34 mouse cellular contexts compared by ENCODE assay signal in genomic region chr14:31596408-31596807, GRCm38 (mm10). TPM values are rescaled to one million over a fixed set of nuclear protein-coding genes. Genes with fewer than 3 reads are reported as not detected.
DNase-seq lines count a peak whose midpoint lies in the region; ATAC-seq and TF ChIP-seq lines count a peak whose summit lies in the region.
"Had no signal": no experiment of that assay in that cellular context is flagged by ENCODE, and none has a peak within 500 bp of the region (broad histone marks: within the 10 kb centered on the region; RNA-seq: fewer than 3 reads in every experiment).

No protein-coding gene starts in this region.

- ATAC-seq in common myeloid progenitor, adult 5-6 weeks (replicated peaks; ENCODE audit: low read depth, poor library complexity, severe bottlenecking): peak; percentile 63
- ATAC-seq in liver, postnatal 0 days: peak; percentile 58
- ATAC-seq in monocyte, adult 5-6 weeks (replicated peaks; ENCODE audit: insufficient number of reproducible peaks, low FRiP score, low TSS enrichment, poor library complexity, severe bottlenecking): peak; percentile 63
- no peak for ATAC-seq in hindbrain, embryonic 11.5 days (ENCODE audit: low FRiP score)
- ATAC-seq: CD4-positive, CD25-positive, alpha-beta regulatory T cell, adult 4 months; forebrain, embryonic 14.5 days; lung, postnatal 0 days; midbrain, embryonic 16.5 days had no signal

- 43% methylated on average over 7 of the region's 7 CpGs for WGBS in liver, postnatal 0 days (ENCODE audit: insufficient replicate concordance)
- WGBS in forebrain, embryonic 10.5 days: 86% methylated on average over 7 of the region's 7 CpGs
- WGBS in hindbrain, embryonic 11.5 days: 78% methylated on average over 7 of the region's 7 CpGs

- H3K27ac ChIP-seq in liver, postnatal 0 days (ENCODE audit: low read depth): peak overlapping the region; percentile 19; the same call in 1 of the 2 replicates
- no peak overlapping the region for H3K27ac ChIP-seq in forebrain, embryonic 10.5 days
- no peak overlapping the region for H3K27ac ChIP-seq in gastrocnemius, adult 2 months
- no peak overlapping the region for H3K27ac ChIP-seq in hindbrain, embryonic 11.5 days (ENCODE audit: low read depth, low read length)
- H3K27ac ChIP-seq: hindbrain, embryonic 13.5 days; kidney, embryonic 15.5 days; left cerebral cortex, adult 2 months; limb, embryonic 12.5 days; liver, embryonic 14.5 days; neural tube, embryonic 13.5 days had no signal

- no peak overlapping the region for H3K9ac ChIP-seq in liver, postnatal 0 days (replicated peaks)
- H3K9ac ChIP-seq in hindbrain, embryonic 11.5 days (ENCODE audit: low read depth, low read length): no peak overlapping the region
- H3K9ac ChIP-seq: hindbrain, embryonic 13.5 days; kidney, embryonic 15.5 days; limb, embryonic 12.5 days; liver, embryonic 14.5 days; neural tube, embryonic 13.5 days had no signal

- TF ChIP-seq CTCF in liver, postnatal 0 days (IDR thresholded peaks at IDR 0.05; ENCODE audit: low read depth): no peak
- TF ChIP-seq CTCF in gastrocnemius, adult 2 months (IDR thresholded peaks at IDR 0.05): no peak

- H3K36me3 ChIP-seq in liver, postnatal 0 days (replicated peaks; ENCODE audit: insufficient read depth, low read length): no peaks in the 10 kb centered on the region
- no peaks in the 10 kb centered on the region for H3K36me3 ChIP-seq in forebrain, embryonic 10.5 days (replicated peaks)
- H3K36me3 ChIP-seq in hindbrain, embryonic 11.5 days (ENCODE audit: control insufficient read depth, insufficient read depth, low read length): no peaks in the 10 kb centered on the region
- H3K36me3 ChIP-seq: hindbrain, embryonic 13.5 days; kidney, embryonic 15.5 days; limb, embryonic 12.5 days; neural tube, embryonic 13.5 days had no signal

- peaks cover 5% of the 10 kb centered on the region; the same call in 1 of the 2 replicates for H3K4me1 ChIP-seq in liver, postnatal 0 days (ENCODE audit: insufficient read depth)
- H3K4me1 ChIP-seq in forebrain, embryonic 10.5 days: no peaks in the 10 kb centered on the region
- no peaks in the 10 kb centered on the region for H3K4me1 ChIP-seq in hindbrain, embryonic 11.5 days (replicated peaks; ENCODE audit: control insufficient read depth, insufficient read depth, low read length)
- H3K4me1 ChIP-seq: hindbrain, embryonic 13.5 days; kidney, embryonic 15.5 days; limb, embryonic 12.5 days; neural tube, embryonic 13.5 days had no signal

- TF ChIP-seq EP300 in liver, postnatal 0 days (IDR thresholded peaks at IDR 0.05; ENCODE audit: low read depth): no peak

- intact Hi-C loops in gastrocnemius, adult 2 months (cut with DNase I): no loop called here

- peak; percentile 32 to 45 for DNase-seq in spleen, postnatal 36 days (ENCODE audit: low spot score in 2 of 2)
- no peak for DNase-seq in spleen, postnatal 14 days (ENCODE audit: low spot score in 2 of 2)
- no peak for DNase-seq in liver, postnatal 0 days
- no peak for DNase-seq in forebrain, embryonic 10.5 days (ENCODE audit: extremely low spot score, low spot score)
- no peak for DNase-seq in gastrocnemius, adult 2 months
- DNase-seq in hindbrain, embryonic 11.5 days (ENCODE audit: low spot score): no peak
- DNase-seq: adrenal gland, postnatal 25 days; cerebellum, adult 2 months; cerebellum, postnatal 14 days; gastrocnemius, postnatal 10 days; heart, postnatal 14 days; kidney, adult 11 months; kidney, postnatal 25 days; lung, postnatal 4 days; right cerebral cortex, postnatal 14 days; thymus, postnatal 4 days had no signal

- H3K27me3 ChIP-seq in liver, postnatal 0 days (ENCODE audit: insufficient read depth, low read length): no peaks in the 10 kb centered on the region
- no peaks in the 10 kb centered on the region for H3K27me3 ChIP-seq in forebrain, embryonic 10.5 days (ENCODE audit: poor library complexity, severe bottlenecking)
- H3K27me3 ChIP-seq in hindbrain, embryonic 11.5 days (ENCODE audit: control insufficient read depth, insufficient read depth, low read length): no peaks in the 10 kb centered on the region
- H3K27me3 ChIP-seq: hindbrain, embryonic 13.5 days; kidney, embryonic 15.5 days; limb, embryonic 12.5 days; neural tube, embryonic 13.5 days had no signal

- H3K4me3 ChIP-seq in liver, postnatal 0 days (ENCODE audit: low read depth, low read length): no peak overlapping the region
- H3K4me3 ChIP-seq in forebrain, embryonic 10.5 days: no peak overlapping the region
- H3K4me3 ChIP-seq in gastrocnemius, adult 2 months: no peak overlapping the region
- H3K4me3 ChIP-seq in hindbrain, embryonic 11.5 days (ENCODE audit: low read depth, low read length): no peak overlapping the region
- H3K4me3 ChIP-seq: hindbrain, embryonic 13.5 days; kidney, embryonic 15.5 days; left cerebral cortex, adult 2 months; limb, embryonic 12.5 days; neural tube, embryonic 13.5 days had no signal

- H3K4me2 ChIP-seq in liver, postnatal 0 days (ENCODE audit: low read depth, low read length): no peak overlapping the region
- no peak overlapping the region for H3K4me2 ChIP-seq in hindbrain, embryonic 11.5 days (replicated peaks; ENCODE audit: low read depth, low read length)
- H3K4me2 ChIP-seq: hindbrain, embryonic 13.5 days; kidney, embryonic 15.5 days; limb, embryonic 12.5 days; midbrain, embryonic 11.5 days; neural tube, embryonic 13.5 days had no signal

- H3K9me3 ChIP-seq in liver, postnatal 0 days (ENCODE audit: low read length): no peaks in the 10 kb centered on the region
- H3K9me3 ChIP-seq in forebrain, embryonic 10.5 days: no peaks in the 10 kb centered on the region
- H3K9me3 ChIP-seq in hindbrain, embryonic 11.5 days (ENCODE audit: control insufficient read depth, low read length): no peaks in the 10 kb centered on the region
- H3K9me3 ChIP-seq: hindbrain, embryonic 13.5 days; kidney, embryonic 15.5 days; limb, embryonic 12.5 days; neural tube, embryonic 13.5 days had no signal

RNA-seq across cellular contexts. Expression of gene Colq, which starts 5.3 kb away (rescaled TPM):
- total RNA-seq in common myeloid progenitor, adult 5-6 weeks (2017): not detected in 2 replicates
- polyA plus RNA-seq in liver, postnatal 0 days (2015; fragmentation: Nextera tagmentation; extraction: Ambion mirVana): 0.29 and 0.52 TPM in 2 replicates
- total RNA-seq in monocyte, adult 5-6 weeks (2017): 0.19 to 1.0 TPM in 2 of 3 replicates, not detected in the other
- polyA plus RNA-seq in forebrain, embryonic 10.5 days (2016; fragmentation: Nextera tagmentation; extraction: Ambion mirVana): 0.16 and 0.22 TPM in 2 replicates
- total RNA-seq in gastrocnemius, adult 2 months (2021): 1 to 10 TPM; 5.8 to 7.5 TPM
- polyA plus RNA-seq in hindbrain, embryonic 11.5 days (2014; fragmentation: Nextera tagmentation; extraction: Ambion mirVana): 0.27 TPM in 1 of 2 replicates, not detected in the other
- total RNA-seq: adrenal gland, adult 18-20 months; adrenal gland, postnatal 25 days had no signal
- polyA plus RNA-seq: midbrain, embryonic 16.5 days had no signal

RNA-seq across cellular contexts. Expression of gene Gm49387, which starts 44.3 kb away (rescaled TPM):
- not detected in 2 replicates for total RNA-seq in common myeloid progenitor, adult 5-6 weeks (2017)
- polyA plus RNA-seq in liver, postnatal 0 days (2015; fragmentation: Nextera tagmentation; extraction: Ambion mirVana): 0.89 and 3.9 TPM in 2 replicates
- total RNA-seq in monocyte, adult 5-6 weeks (2017): not detected in 3 replicates
- 0.10 and 1.5 TPM in 2 replicates for polyA plus RNA-seq in forebrain, embryonic 10.5 days (2016; fragmentation: Nextera tagmentation; extraction: Ambion mirVana)
- under 1 TPM; 0.70 to 0.84 TPM for total RNA-seq in gastrocnemius, adult 2 months (2021)
- 0.42 and 1.1 TPM in 2 replicates for polyA plus RNA-seq in hindbrain, embryonic 11.5 days (2014; fragmentation: Nextera tagmentation; extraction: Ambion mirVana)
- total RNA-seq: adrenal gland, adult 18-20 months; layer of hippocampus, adult 18-20 months; layer of hippocampus, postnatal 14 days; left cerebral cortex, adult 2 months had no signal
- polyA plus RNA-seq: cerebellum, adult 2 months; forebrain, embryonic 14.5 days; gonadal fat pad, adult 2 months; limb, embryonic 12.5 days; midbrain, embryonic 11.5 days; midbrain, embryonic 16.5 days; small intestine, adult 2 months had no signal

RNA-seq across cellular contexts. Expression of gene Btd, which starts 44.4 kb away (rescaled TPM):
- total RNA-seq in common myeloid progenitor, adult 5-6 weeks (2017): 12.2 and 13.1 TPM in 2 replicates
- 40.3 and 44.1 TPM in 2 replicates for polyA plus RNA-seq in liver, postnatal 0 days (2015; fragmentation: Nextera tagmentation; extraction: Ambion mirVana)
- 2.1 to 9.9 TPM (median 9.9 TPM) in 3 replicates for total RNA-seq in monocyte, adult 5-6 weeks (2017)
- 11.8 and 13.0 TPM in 2 replicates for polyA plus RNA-seq in forebrain, embryonic 10.5 days (2016; fragmentation: Nextera tagmentation; extraction: Ambion mirVana)
- total RNA-seq in gastrocnemius, adult 2 months (2021): 1 to 10 TPM; 3.8 to 5.8 TPM
- 17.5 and 18.4 TPM in 2 replicates for polyA plus RNA-seq in hindbrain, embryonic 11.5 days (2014; fragmentation: Nextera tagmentation; extraction: Ambion mirVana)

RNA-seq across cellular contexts. Expression of gene Hacl1, which starts 44.7 kb away (rescaled TPM):
- total RNA-seq in common myeloid progenitor, adult 5-6 weeks (2017): 25.5 and 27.5 TPM in 2 replicates
- polyA plus RNA-seq in liver, postnatal 0 days (2015; fragmentation: Nextera tagmentation; extraction: Ambion mirVana): 310 and 342 TPM in 2 replicates
- total RNA-seq in monocyte, adult 5-6 weeks (2017): 10.1 to 31.8 TPM (median 11.9 TPM) in 3 replicates
- polyA plus RNA-seq in forebrain, embryonic 10.5 days (2016; fragmentation: Nextera tagmentation; extraction: Ambion mirVana): 6.0 and 7.1 TPM in 2 replicates
- 1 to 10 TPM; 4.9 to 5.7 TPM for total RNA-seq in gastrocnemius, adult 2 months (2021)
- 9.4 and 12.3 TPM in 2 replicates for polyA plus RNA-seq in hindbrain, embryonic 11.5 days (2014; fragmentation: Nextera tagmentation; extraction: Ambion mirVana)

Comparison
In these comparisons a context has a peak if more than half of its experiments do, and no peak if none do; other contexts are left out.
1. DNase-seq: peak in spleen, postnatal 36 days (2 of 2); none in spleen, postnatal 14 days (0 of 2), liver, postnatal 0 days (single experiment), forebrain, embryonic 10.5 days (single experiment), gastrocnemius, adult 2 months (single experiment) and hindbrain, embryonic 11.5 days (single experiment).